Mouse (Mus musculus) heart, adult 2 months (tissue): ENCODE results near the gene Gm20388.

Experiments used
- CTCF ChIP-seq: fragments of 200-600 bp; IDR thresholded peaks from 2 replicates; pipeline ENCODE4 v1.8.1; 2022; ENCODE audit warnings: antibody characterized with exemption, mild to moderate bottlenecking, moderate library complexity
- EP300 ChIP-seq: fragments of 200-500 bp; IDR thresholded peaks from 2 replicates; pipeline ENCODE4 v1.6.1; 2011; ENCODE audit warnings: low read depth, low read length, control low read depth; ENCODE audit not compliant: insufficient read depth
- POLR2A ChIP-seq: fragments of 200-500 bp; IDR thresholded peaks from 2 replicates; pipeline ENCODE4 v1.6.1; 2011; ENCODE audit warnings: mild to moderate bottlenecking, low read depth, low read length, control low read depth; ENCODE audit not compliant: insufficient read depth

DNA sequence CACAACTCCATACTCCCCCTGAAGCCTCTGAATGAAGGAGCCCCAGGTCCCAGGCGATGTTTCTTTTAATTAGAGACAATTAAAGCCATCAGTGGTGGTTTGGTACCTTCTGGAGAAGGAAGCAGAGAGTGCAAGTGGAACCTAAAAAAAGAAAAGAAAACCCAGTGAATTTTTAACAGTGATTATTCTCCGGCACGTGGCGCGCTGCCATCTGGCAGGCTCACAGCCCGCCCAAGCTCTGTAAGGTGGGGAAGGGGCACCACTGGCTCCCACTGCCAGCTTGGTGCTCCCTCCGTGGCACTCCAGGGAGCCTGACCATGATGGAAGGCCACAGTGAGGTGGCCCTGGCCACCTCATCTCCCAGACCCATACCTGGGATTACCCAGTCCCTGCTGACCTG, 522.5 kb downstream of the Gm20388 start:
- TF ChIP-seq EP300 = no peak
- TF ChIP-seq CTCF = no peak
- TF ChIP-seq POLR2A = no peak
